Mouse (Mus musculus): Measurements from ENCODE around the gene B3gat1. TPM values are rescaled to one million over a fixed set of nuclear protein-coding genes. Genes with fewer than 3 reads are reported as not detected.

Gene B3gat1
- total RNA-seq (2022) = 100 to 1,000 TPM; 169 to 190 (median 171) TPM

- peak in 1 of 2 experiments; percentile 57 for DNase-seq (ENCODE audit: low spot score in 2 of 2)
Observed at GRCm38 (mm10) chr9:26733206-26733891, at the start of gene B3gat1. Gene B3gat1, plus strand, starts transcription at chr9:26733728.

- no peak for DNase-seq (ENCODE audit: low spot score in 2 of 2)
Observed at GRCm38 (mm10) chr9:26689171-26689570, 44.4 kb upstream of the B3gat1 start.

- no peak for DNase-seq (ENCODE audit: low spot score in 2 of 2)
Observed at GRCm38 (mm10) chr9:26689956-26690698, 43.4 kb upstream of the B3gat1 start.

GRCm38 (mm10) chr9:26692641-26693040 lies 40.9 kb upstream of the B3gat1 start:
- no peak for DNase-seq (ENCODE audit: low spot score in 2 of 2)

GRCm38 (mm10) chr9:26694656-26695055 lies 38.9 kb upstream of the B3gat1 start:
- no peak for DNase-seq (ENCODE audit: low spot score in 2 of 2)

- peak in 1 of 2 experiments; percentile 43 for DNase-seq (ENCODE audit: low spot score in 2 of 2)
Observed at GRCm38 (mm10) chr9:26695178-26695577, 38.4 kb upstream of the B3gat1 start.

GRCm38 (mm10) chr9:26698286-26698685 lies 35.2 kb upstream of the B3gat1 start:
- no peak for DNase-seq (ENCODE audit: low spot score in 2 of 2)

- DNase-seq (ENCODE audit: low spot score in 2 of 2) = peak in 1 of 2 experiments; percentile 68
Observed at GRCm38 (mm10) chr9:26700329-26700728, 33.2 kb upstream of the B3gat1 start.

- DNase-seq (ENCODE audit: low spot score in 2 of 2) = no peak
Observed at GRCm38 (mm10) chr9:26718388-26718787, 15.1 kb upstream of the B3gat1 start.

- DNase-seq (ENCODE audit: low spot score in 2 of 2) = no peak
Observed at GRCm38 (mm10) chr9:26721771-26722170, 11.8 kb upstream of the B3gat1 start.

GRCm38 (mm10) chr9:26725709-26726108 lies 7.8 kb upstream of the B3gat1 start:
- DNase-seq (ENCODE audit: low spot score in 2 of 2) = no peak

GRCm38 (mm10) chr9:26727445-26727844 lies 6.1 kb upstream of the B3gat1 start:
- no peak for DNase-seq (ENCODE audit: low spot score in 2 of 2)

- DNase-seq (ENCODE audit: low spot score in 2 of 2) = peak in 1 of 2 experiments; percentile 46
Observed at GRCm38 (mm10) chr9:26728556-26728955, 5.0 kb upstream of the B3gat1 start.

- DNase-seq (ENCODE audit: low spot score in 2 of 2) = no peak
Observed at GRCm38 (mm10) chr9:26733986-26734385, 458 bp downstream of the B3gat1 start.

GRCm38 (mm10) chr9:26737116-26737515 lies 3.6 kb downstream of the B3gat1 start:
- DNase-seq (ENCODE audit: low spot score in 2 of 2) = no peak

GRCm38 (mm10) chr9:26742817-26743216 lies 9.3 kb downstream of the B3gat1 start:
- peak in 1 of 2 experiments; percentile 85 for DNase-seq (ENCODE audit: low spot score in 2 of 2)

- no peak for DNase-seq (ENCODE audit: low spot score in 2 of 2)
Observed at GRCm38 (mm10) chr9:26747121-26747520, 13.6 kb downstream of the B3gat1 start.

- DNase-seq (ENCODE audit: low spot score in 2 of 2) = no peak
Observed at GRCm38 (mm10) chr9:26748893-26749292, 15.4 kb downstream of the B3gat1 start.

GRCm38 (mm10) chr9:26760081-26760480 lies 26.6 kb downstream of the B3gat1 start:
- DNase-seq (ENCODE audit: low spot score in 2 of 2) = peak in 1 of 2 experiments; percentile 60

GRCm38 (mm10) chr9:26760576-26760975 lies 27.0 kb downstream of the B3gat1 start:
- no peak for DNase-seq (ENCODE audit: low spot score in 2 of 2)

- DNase-seq (ENCODE audit: low spot score in 2 of 2) = no peak
Observed at GRCm38 (mm10) chr9:26762477-26762876, 28.9 kb downstream of the B3gat1 start.

- DNase-seq (ENCODE audit: low spot score in 2 of 2) = no peak
Observed at GRCm38 (mm10) chr9:26768181-26768580, 34.7 kb downstream of the B3gat1 start.

- no peak for DNase-seq (ENCODE audit: low spot score in 2 of 2)
Observed at GRCm38 (mm10) chr9:26775700-26776099, 42.2 kb downstream of the B3gat1 start.
